Mouse (Mus musculus) embryo, embryonic 11.5 days (tissue): ENCODE data around the gene Zfp324.

Experiments used
- DNase-seq: peaks from one replicate; pipeline ENCODE4 v3.0.0-alpha.2; 2012; ENCODE audit warnings: low read depth, low spot score

Gene Zfp324

GRCm38 (mm10) chr7:13009143-13010004, 43.7 kb downstream of the Zfp324 start:
- peak; percentile 90 for DNase-seq

- no peak for DNase-seq
These were observed 44.6 kb downstream of the Zfp324 start, which contains the start of gene Zbtb45 for GRCm38 (mm10) chr7:13010005-13010908. Gene Zbtb45, minus strand, starts transcription at chr7:13010034.

GRCm38 (mm10) chr7:13013671-13014070, 48.0 kb downstream of the Zfp324 start:
- no peak for DNase-seq

GRCm38 (mm10) chr7:13014275-13014839, 48.7 kb downstream of the Zfp324 start:
- DNase-seq = no peak

GRCm38 (mm10) chr7:13015217-13015616, 49.6 kb downstream of the Zfp324 start:
- no peak for DNase-seq

- DNase-seq = peak; percentile 81
These were observed 57.3 kb downstream of the Zfp324 start for GRCm38 (mm10) chr7:13022773-13023535.
